Mouse (Mus musculus): ENCODE data around the gene Ptpn5.

Gene Ptpn5

DNA sequence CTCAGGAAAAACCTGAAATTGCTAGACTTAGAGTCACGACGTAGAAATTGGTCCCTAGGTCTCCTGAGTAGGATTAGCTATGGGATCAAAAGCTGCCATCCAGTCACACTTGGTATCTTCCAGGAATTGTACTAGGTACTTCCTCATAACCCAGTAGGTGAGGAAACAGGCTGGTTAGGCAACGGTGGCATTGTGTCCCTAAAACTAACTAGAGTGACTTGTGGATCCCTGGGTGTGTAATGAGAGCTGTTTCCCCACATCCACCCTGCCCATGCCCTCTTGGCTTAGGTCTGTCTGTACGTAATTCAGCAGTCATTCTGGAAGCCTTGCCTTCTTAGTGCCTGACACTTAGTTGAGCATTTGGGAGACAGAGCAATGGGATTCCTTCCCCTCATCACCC lies 77.2 kb downstream of the Ptpn5 start:
- no peak for DNase-seq (ENCODE audit: low read depth, low spot score)

DNA sequence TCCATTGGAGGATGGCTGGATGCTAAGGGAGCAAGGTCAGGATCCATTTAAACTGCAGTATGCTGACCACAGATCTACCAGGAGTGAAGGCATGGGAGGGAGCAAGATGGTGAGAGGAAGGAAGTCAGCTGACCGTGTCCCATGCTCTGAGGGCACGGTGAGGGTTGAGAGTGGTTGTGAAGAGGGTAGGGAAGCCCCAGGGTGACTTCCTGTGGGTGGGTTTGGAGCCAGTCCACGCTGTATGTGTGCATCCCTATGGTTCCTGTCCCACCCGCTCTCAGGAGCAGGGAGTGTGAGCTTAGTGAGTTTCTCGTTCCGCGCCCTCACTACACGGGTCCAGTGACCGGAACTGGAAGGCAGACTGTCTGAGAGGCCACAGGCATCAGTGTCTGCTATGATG lies 77.7 kb downstream of the Ptpn5 start:
- no peak for DNase-seq (ENCODE audit: low read depth, low spot score)

- no peak for DNase-seq (ENCODE audit: low read depth, low spot score)
These were observed 78.8 kb downstream of the Ptpn5 start for GRCm38 (mm10) chr7:47054666-47055065.

DNA sequence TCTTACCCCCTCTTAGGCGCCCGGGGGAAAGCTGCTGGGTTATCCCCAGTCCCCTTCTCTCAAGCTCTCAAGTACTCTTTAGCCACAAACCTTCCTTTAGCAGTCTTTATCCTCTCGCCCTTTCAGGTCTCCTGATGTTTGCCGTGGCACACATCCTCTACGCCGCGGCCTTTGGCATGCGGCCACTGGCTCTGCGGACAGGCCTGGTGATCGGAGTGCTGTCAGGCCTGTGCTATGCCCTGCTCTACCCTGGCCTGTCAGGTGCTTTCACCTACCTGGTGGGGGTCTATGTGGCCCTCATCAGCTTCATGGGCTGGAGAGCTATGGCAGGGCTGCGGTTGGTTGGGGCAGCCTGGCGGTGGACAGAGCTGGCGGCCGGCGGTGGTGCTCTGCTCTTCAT lies 80.2 kb downstream of the Ptpn5 start:
- no peak for DNase-seq (ENCODE audit: low read depth, low spot score)

DNA sequence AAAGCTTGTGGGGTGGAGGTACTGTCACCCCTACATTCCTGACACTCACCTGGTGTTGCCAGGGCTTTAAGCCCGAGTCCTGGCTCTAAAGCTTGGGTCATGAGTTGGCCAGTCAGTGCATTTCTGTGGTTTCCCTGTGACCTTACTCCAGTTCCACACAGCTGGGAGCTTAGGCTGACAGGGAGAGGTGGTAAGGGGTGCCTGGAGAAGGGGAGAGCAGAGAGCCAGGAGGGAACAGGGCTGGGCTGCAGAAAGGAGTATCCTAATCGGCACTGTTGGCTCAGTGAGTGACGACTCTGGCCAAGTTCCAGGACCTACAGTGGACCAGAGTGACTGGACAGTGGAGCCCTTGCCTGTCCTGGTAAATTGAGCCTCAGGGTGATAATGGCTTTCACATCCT lies 81.2 kb downstream of the Ptpn5 start:
- DNase-seq (ENCODE audit: low read depth, low spot score): no peak

GRCm38 (mm10) chr7:47051404-47052151 lies 81.9 kb downstream of the Ptpn5 start:
- DNase-seq (ENCODE audit: low read depth, low spot score): peak; percentile 64

DNA sequence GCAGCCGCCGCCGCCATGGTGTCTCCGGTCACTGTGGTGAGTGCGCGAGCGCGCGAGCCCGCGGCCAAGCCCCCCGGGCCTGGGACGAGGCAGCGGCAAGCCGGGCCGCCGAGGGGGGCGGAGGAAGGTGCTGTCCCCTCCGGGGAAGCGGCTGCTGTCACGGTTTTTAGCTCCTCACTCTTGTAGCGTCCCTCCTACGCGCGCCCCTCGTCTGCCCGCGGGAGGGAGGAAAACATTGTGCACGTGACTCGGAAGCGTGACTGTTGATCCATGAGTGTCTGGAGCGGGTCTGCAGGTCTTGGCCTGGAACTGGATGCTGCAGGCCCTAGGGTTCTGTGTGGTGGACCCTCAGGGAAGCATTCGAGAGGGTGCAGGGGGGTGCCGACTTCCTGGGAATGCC lies 82.7 kb downstream of the Ptpn5 start:
- DNase-seq (ENCODE audit: low read depth, low spot score): no peak

DNA sequence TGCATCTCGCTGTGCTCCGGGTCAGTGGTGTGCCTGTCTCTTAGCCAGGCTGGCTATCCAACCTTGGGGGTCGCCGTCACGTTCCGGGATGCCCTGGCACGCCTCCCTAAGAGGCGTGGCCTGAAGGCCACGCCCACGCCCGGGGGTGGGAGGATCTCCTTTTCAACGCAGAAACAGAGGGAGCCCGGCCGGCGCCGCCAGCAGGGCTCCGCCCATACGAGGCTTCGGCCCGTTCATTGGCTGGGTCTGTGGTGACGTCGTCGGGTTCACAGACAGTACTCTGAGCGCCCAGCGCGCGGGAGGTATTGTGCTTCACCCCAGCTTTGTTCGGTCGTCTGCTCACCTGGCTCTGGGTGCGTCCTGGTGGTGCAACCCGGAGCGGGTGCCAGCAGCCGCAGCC lies 83.1 kb downstream of the Ptpn5 start, which contains the start of gene Tmem86a:
Gene Tmem86a, plus strand, starts transcription at position 236 of the 400 bp plus-strand sequence.
- DNase-seq (ENCODE audit: low read depth, low spot score): peak; percentile 97

DNA sequence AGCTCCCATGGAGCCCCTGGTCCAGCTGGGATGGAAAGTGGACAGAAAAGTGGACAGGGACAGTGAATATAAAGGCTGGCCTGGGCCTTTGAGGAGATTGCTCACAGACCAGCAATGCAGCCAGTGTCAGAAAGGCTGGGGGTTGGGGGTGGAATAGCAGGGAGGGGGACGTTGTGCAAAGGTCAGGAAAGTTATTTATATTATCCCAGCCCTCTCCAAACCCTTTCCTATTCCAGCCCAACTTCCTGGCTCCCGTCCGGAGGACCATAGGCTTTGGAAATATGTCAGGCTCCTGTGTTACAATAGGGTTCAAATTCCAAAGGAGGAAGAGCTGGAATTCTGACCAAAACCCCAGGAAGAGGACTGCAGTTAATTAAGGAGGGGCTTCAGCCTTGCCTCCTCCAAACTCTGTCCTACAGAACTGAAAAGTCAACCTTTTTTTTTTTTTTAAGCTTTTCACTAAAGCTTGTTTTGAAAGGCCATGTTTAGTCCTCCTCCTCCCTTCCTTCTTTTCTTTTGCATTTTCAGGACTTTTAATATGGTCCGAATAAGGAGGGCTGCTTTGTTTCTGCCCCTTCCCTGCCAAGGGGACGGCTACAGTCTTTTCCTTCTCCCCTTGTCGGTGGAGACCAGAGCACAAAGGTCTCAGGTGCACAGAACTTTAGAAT lies 90.5 kb downstream of the Ptpn5 start:
- no peak for DNase-seq (ENCODE audit: low read depth, low spot score)

DNA sequence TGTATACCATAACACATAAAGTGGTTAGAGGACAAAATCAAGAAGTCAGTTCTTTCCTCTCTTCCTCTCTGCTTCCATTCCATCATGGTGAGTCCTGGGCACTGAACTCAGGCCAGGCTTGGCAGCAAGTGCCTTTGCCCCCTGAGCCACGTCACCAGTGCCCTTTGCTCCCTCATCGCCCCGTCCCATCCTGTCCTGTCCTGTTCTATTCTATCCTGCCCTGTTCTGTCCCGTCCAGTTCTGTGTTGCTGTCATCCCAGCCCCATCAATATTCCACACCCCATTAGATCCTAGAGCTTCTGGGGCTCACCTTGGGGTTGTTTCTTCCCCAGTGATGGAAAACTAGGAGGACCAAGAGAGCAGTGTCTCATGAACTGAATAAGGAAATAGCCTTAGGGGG lies 91.4 kb downstream of the Ptpn5 start:
- no peak for DNase-seq (ENCODE audit: low read depth, low spot score)

GRCm38 (mm10) chr7:47041706-47042105 lies 91.8 kb downstream of the Ptpn5 start:
- no peak for DNase-seq (ENCODE audit: low read depth, low spot score)

DNA sequence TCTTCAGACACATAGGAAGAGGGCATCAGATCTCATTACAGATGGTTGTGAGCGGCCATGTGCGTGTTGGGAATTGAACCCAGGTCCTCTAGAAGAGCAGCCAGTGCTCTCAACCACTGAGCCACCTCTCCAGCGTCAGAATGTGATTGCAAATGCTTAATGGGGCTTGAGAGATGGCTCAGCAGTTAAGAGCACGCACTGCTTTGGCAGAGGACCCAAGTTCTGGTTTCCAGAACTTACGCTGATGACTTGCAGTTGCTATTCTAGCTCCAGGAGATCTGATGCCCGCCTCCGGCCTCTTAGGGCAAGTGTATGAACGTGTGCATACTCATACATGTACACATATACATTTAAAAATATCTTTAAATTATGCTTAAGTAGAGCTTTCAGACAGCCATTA lies 98.1 kb downstream of the Ptpn5 start:
- DNase-seq (ENCODE audit: low read depth, low spot score): no peak

GRCm38 (mm10) chr7:47034785-47035384 lies 98.6 kb downstream of the Ptpn5 start:
- no peak for DNase-seq (ENCODE audit: low read depth, low spot score)

- DNase-seq (ENCODE audit: low read depth, low spot score): no peak
These were observed 102.1 kb downstream of the Ptpn5 start for GRCm38 (mm10) chr7:47031371-47031770.

DNA sequence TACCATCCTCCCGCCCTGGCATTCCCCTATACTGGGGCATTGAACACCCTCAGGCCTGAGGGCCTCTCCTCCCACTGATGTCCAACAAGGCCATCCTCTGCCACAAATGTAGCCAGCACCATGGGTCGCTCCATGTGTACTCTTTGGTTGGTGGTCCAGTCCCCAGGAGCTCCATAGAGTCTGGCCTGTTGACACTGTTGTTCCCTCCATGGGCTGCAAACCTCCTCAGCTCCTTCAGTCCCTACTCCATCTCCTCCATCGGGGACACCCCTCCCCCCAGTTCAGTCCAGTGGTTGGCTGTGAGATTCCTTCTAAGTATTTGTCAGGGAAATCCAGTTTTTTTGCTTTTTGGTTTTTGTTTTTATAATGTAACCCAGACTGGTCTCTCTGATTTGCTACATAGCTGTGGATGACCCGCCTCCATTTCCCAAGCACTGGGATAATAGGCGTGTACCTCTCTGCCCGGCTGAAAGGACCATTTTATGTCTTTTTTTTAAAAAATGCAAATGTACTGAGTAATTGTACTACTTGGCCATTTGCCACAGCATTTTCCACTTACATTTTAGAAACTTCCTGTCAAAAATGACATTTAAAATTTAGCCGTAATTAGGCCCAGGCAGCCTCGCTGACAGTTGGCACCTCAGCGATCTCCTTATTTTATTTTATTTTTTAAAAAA lies 102.8 kb downstream of the Ptpn5 start:
- no peak for DNase-seq (ENCODE audit: low read depth, low spot score)

Measured in A20 (cell line).